Mouse (Mus musculus): ENCODE measurements around the gene Itgae.

Itgae gene

DNA sequence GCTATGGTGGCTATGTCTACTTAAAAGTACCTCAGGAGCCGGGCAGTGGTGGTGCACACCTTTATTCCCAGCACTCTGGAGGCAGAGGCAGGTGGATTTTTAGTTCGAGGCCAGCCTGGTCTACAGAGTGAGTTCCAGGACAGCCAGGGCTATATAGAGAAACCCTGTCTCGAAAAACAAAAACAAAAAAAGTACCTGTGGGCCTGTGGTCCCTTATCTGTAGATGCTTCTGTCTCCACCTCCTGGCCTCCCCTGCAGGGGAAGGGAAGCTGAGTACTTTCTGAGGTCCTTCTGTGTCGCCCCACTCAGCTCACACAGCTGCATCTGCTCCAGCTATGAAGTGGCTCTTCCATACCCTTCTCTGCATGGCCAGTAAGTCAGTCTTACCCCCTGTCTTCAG is at the start of gene Itgae:
TSS of gene Itgae (plus strand) at position 301 of the 400 bp plus-strand sequence.
- DNase-seq (ENCODE audit: low read depth, low spot score) = no peak

DNA sequence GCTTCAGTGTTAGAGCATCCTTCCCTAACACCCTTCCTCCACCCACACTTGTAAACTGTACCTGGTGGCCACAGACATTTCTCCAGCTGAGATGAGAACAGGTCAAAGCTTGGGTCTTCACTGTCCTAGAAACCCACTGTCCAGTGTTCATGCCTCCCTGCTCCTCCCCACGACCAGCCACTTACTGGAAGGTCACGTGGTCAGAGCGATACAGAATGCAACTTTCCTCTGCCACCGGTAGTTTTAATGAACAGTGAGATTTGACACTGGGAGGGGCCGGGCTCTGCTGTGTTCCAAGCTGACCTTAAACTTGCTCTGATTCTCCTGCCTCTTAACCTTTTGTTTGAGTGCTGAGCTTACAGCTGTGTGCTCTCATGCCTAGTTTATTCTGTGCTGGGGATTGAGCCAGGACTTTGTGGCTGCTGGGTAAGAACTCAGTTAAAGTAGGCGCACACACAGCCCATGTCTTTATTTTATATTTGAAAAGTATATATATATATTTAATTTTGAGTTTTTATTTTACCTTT is 46.1 kb upstream of the Itgae start:
- no peak for DNase-seq (ENCODE audit: low read depth, low spot score)

DNA sequence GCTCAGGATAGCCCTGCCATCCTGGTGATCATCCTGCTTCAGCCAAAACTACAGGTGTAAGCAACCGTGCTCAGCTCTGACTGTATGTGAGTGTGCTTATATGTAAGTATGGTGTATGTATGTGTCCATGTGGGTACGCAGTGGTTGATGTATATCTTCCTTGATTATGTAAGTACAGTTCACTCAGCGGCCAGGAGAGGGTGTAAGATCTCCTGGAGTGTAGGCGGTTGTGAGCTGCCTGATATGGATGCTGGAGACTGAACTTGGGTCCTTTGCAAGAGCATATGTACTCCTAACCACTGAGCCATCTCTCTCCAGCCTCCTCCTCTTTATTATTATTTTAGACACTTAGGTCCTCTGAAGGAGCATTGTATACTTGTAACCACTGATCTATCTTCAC is 45.6 kb upstream of the Itgae start:
- no peak for DNase-seq (ENCODE audit: low read depth, low spot score)

DNA sequence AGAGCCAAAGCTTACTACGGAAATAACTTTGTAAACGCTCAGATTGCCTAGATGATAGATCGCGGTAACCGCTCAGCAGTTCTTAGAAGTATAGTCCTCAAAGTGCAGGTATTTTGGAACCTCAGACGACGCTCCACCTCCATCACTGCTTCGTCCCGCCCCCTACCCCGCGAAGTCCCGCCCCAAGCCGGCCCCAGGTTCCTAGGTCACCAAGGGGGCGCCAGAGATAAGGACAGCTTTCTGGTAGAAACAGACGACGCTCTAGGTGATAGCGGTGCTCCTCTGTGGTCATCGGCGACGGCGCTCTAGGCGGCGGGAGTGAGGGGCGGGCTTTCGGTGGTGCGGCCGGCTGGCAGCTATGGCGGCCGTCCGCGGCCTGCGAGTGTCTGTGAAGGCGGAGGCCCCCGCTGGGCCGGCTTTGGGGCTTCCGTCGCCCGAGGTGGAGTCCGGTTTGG is 42.8 kb upstream of the Itgae start, which contains the start of gene Ncbp3:
TSS of gene Ncbp3 (plus strand) at position 242 of the 455 bp plus-strand sequence.
- peak; percentile 97 for DNase-seq (ENCODE audit: low read depth, low spot score)

DNA sequence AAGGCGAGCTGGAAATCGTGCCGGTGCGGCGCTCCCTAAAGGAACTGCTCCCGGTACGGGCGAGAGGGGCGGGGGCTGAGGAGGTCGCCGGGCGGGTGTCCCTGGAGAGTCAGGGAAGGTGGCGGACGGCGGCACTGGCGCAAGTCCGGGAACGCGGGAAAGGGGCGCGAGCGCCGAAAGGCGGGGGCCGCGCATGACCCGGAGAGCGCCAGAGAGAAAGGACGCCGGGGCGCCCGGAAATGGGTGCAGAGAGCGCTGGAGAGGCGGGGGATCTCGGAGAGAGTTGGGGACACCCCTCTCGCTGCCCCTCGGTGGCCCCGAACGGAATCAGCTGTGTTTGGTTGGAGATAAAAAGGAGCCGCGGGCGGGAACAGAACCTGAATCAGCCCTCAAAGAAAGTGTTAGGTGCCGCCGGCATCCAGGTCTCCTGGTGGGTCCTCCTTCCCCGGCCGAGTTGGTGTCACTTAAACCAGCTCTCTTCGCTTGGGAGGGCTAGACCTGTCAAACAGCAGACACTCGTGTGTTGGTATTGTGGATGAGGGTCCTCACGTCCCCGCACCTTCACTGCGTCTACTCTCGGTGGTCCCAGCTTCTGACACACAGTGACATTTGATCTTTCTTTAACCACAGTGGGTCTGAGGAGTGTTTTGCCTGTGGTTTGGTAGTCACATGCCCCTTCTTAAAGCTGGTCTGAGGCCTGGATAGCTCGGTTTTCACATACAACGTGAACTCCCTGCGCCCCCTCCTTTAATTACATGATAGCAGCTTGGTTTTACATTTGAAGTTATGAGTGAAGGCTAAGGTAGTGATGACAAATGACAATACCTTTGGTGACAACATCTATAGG is 42.1 kb upstream of the Itgae start:
- DNase-seq (ENCODE audit: low read depth, low spot score) = no peak

DNA sequence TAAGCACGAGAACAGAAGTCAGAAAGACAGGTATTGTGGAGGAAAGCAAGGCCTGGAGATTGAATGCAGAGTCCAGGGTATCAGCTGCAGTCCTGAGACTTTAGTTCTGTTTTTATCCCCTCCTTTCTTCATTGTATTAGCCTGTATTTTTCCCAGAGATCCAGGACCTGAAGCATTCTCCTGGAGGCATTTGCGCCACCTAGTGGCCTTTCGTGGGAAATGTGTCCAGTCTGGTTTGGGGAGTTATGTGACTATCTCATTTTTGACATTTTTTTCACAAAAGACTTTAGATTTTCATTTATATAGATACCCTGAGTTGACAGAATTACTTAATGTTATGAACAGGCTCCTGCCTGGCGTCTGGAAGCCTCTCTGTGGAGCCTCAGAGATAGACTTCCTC is 41.0 kb upstream of the Itgae start:
- DNase-seq (ENCODE audit: low read depth, low spot score) = no peak

DNA sequence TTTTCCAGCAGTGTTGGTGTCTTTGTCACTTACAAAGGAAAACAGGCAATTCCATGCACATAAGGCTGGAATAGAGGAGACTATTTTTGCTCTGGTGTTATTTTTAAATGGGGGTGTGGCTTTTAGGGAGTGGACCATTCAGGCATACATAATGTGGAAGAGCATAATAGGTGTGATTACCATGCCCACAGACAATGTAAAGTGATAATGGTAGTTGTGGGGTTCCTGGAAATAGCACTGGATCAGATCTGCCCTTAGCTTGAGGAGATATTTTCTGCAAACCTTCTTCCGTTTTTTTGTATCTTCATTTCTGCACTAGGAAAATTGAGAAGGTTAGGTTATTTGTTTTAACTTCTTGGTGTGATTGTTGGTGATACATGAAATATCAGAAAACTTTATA is 37.6 kb upstream of the Itgae start:
- DNase-seq (ENCODE audit: low read depth, low spot score) = no peak

DNA sequence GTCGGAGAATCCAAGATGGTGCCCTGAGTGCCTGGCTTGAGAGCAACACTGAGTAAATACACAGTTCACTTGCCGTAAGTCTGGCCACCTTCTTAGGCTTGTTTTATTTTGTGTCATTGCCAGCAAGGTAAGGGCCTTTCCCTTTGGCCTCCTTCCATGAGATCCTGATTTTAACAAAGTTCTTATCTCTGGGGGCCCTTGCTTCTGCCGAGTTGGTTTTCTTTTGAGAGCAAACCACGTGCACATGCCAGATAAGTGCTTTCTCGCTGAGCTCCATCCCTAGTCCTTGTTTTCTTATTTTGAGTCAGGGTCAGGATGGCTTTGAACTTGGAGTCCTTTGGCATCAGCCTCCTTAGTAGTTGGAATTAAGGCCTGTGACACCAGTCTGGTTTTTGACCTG is 32.7 kb upstream of the Itgae start:
- DNase-seq (ENCODE audit: low read depth, low spot score) = no peak

DNA sequence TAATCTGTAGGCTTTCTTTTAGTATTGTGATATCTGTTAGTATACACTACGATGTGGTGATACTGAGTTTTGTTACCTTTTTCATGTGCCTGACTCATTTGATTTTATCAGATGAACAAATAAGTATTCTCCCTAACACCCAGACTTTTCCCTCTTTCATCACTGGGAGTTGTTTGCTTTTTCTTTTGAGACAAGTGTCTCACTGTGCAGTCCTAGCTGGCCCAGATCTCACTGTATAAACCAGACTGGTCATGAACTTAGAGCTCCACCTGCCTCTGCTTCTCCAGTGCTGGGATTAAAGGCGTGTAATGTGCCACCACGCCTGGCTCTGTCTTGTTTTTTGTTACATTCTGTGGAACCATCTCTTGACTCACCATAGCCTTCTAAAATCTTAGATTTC is 30.8 kb upstream of the Itgae start:
- no peak for DNase-seq (ENCODE audit: low read depth, low spot score)

DNA sequence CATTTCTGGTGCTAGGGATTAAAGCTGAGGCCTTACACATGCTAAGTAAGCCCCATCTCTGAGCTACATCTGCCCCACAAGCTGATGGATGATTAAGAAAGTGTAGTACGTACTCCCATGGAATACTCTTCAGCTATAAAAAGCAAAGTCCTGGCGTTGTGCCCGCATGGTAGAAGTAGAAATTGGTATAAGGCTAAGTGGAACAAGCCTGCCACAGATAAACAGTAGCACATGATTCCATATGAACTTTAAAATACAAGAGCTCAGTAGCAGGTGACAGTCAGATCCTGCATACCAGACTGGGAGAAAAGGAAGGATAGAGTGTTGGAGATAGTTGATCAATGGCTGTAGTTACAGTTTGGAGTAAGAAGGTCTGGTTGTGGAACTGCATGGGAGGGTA is 29.0 kb upstream of the Itgae start:
- DNase-seq (ENCODE audit: low read depth, low spot score) = no peak

DNA sequence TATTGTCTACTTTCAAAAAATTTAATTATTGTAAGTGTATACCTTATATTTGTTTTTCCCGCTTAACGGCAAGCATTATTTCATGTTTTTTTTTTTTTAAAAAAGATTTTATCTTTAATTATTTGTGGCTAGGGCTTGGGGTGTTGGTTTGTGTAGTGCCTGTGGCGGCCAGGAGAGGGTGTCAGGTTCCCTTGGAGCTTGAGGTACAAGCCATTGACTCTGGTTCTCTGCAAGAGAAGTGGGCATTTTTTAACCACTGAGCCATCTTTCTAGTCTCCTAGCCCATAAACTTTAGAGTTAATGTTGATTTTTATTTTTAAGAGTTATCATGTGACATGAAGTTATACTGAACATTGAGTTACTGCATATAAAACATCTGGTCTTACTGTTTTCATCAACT is 18.5 kb upstream of the Itgae start:
- DNase-seq (ENCODE audit: low read depth, low spot score) = no peak

DNA sequence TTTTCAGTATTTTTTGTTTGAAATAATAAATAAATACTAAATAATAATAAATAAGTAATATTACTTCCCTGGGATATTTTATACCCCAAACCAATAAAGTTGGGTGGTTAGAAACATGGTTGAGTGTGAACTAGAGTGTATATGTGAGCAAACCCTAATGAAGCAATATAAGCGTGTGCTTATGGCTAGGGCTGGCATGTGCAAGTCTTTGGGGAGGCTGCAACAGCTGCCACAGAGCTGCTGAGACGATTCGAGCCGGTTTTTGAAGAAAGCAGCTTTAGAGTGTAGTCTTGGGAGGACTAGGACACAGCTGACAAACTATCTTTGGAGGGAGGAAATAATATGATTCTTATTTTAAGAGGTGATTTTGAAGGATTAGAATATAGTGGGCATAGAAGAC is 14.1 kb upstream of the Itgae start:
- no peak for DNase-seq (ENCODE audit: low read depth, low spot score)

DNA sequence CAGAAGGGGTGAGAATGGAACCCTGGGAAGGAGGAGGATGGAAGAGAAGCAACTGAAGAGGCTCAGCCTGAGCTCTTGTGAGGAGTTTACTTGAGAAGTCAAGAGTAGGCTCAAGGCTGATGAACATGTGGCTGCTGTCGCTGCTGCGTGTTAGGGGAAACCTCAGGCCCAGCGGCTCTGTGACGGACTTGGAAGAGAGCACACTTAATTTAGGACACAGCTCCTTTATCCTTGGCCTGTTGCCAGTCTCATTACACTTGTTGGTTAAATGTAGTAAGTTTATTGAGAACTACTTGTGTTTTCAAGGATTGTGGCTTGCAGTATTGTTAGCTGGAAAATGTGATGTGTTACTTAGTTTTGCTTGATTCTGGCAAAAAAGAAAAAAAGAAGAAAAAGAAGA is 13.7 kb upstream of the Itgae start:
- DNase-seq (ENCODE audit: low read depth, low spot score) = no peak

DNA sequence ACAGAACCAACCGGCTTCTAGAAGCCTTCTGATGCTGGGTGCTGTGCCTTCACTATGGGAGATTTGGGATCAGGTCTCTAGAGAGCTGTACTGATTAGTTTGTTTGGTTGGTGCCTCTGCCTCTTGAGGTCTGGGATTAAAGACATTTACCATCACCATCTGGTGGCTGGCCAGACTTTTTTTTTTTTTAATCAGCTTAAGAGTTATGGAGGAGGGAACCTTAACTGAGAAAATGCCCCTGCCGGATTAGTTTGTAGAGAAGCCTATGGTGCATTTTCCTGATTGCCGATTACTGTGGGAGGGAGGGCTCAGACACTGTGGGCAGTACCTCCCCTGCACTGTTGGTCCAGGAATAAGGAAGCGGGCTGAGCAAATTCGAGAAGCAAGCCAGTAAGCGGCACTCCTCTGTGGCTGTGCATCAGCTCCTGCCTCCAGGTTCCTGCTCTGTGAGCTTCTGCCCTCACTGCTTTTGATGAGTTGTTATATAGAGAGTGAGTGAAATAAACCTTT is 13.1 kb upstream of the Itgae start:
- no peak for DNase-seq (ENCODE audit: low read depth, low spot score)

DNA sequence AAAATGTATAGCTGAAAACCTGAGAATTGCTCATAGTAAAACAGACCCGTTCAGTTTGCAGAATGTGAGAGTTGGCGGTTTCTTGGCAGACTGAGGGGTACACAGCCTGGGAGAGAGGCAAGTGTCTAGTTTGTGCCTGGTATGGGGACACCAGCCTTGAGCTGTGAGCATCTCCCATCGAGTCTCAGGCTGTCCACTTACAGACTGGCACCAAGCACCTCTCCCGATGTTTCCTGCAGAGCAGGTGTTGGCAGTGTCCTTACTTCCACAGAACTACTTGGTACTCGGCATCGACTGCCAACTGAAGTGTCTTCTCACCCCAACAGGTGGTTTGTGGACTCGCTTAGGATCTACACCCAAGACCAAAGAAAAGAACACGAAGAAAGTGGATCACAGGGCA is 11.8 kb upstream of the Itgae start:
- DNase-seq (ENCODE audit: low read depth, low spot score) = no peak

DNA sequence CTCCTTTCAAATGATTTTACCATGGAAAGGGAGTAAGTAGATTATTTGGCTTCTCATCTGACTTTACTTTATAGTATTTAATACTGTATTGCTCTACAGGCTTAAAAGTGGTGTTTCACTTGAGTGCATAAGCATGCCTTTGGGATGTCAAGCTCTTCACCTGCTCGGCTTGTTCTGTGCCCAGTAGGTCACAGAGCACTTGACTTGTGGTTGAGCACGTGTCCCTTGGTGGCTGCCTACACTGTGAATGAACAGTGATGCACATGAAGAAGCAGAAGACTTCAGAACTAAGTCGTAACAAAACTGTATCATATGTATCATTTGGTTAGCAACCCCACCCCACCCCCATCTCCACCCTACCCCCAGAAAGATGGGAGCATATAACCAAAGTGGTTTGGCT is 10.1 kb upstream of the Itgae start:
- DNase-seq (ENCODE audit: low read depth, low spot score) = no peak

DNA sequence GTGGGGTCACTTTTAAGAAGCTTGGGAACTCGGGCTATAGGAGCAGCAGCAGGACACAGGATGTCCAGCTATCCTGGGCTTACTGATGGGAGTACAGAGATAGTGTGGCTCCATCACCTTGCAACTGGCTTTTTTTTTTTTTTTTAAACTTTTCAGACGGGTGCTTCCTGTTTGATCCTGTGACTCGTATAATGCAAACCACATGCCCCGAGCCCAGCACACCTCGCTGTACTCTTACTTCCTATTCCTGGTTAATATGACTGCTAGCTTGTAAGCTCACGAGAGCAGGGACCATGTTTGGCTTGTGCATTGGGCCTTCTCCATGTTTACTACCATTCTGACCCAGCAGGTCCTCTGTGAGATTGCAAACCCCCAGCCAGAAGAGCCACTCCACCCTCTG is 6.1 kb upstream of the Itgae start:
- no peak for DNase-seq (ENCODE audit: low read depth, low spot score)

DNA sequence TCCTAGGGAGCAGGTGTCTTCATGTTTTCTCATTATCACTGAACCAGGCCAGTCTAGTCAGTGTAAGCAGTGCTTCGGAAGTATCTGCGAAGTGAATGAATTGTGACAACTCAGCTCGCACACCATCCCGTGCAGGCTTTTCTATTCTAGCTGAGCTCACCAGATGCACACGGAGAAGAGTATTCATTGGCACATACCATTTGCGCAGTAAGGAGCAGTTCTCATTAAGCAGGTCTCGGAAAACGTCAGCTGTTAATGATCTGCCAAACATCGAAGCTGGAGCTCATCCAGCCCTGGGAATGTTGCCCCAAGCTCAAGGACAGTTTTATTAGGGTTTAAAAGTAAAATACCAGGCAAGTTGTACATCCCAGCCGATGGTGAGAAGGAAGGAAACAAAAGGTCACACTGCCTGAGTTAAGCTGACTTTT is 5.6 kb upstream of the Itgae start:
- no peak for DNase-seq (ENCODE audit: low read depth, low spot score)

DNA sequence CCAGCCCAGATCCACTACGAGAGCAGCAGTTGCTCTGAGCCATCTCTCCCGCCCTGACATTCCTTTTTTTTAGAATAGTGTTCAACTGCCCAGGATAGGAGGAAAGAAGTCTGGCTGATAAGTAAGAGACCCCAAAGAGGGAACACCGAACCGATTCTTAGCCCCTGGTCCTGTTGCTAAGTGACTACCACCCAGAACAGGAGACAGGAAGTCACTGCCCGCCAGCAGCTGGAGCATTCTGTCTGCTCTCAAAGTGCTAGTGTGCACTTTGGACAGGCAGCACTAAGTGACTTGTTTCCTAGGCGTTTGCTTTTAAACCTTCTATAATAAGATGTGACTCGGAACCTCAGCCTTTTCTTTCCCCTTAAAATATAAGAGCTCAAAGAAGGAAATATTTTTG is 5.0 kb upstream of the Itgae start:
- DNase-seq (ENCODE audit: low read depth, low spot score) = no peak

DNA sequence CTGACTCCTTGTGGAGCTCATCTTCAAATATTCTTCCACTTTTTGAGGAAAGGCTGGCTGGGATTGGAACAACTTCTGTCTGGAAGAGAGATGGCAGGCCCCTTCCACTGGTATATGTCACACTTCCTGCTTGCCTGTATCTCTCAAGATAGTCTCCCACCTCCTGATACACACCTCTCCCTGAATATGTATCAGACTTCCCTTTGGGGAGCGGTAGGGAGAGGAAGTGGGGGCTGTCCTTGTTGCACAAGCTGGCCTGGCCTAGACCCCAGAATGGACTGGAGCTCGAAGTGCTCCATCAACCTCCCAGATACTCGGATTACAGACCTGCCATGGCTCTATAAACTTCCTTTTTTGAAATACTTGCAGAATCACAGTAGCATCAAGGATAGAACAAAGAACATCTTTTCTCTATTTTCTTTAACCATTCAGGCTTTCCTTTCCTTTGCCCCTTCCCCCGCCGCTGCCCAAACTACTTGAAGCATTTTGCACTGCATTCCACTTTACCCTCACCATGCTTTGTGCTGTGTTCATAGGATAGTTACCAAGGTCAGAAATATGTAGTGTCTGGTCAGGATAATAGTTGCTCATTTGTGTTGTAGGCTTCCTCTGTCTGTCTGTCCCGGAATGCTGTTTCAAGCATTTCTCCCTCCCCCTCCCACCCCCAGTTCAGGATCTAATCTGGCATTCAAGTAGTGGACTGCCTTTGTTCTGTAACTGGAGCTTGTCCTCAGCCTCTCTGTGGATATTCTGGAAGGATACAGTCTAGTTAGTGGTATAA is 2.5 kb upstream of the Itgae start:
- DNase-seq (ENCODE audit: low read depth, low spot score) = no peak

DNA sequence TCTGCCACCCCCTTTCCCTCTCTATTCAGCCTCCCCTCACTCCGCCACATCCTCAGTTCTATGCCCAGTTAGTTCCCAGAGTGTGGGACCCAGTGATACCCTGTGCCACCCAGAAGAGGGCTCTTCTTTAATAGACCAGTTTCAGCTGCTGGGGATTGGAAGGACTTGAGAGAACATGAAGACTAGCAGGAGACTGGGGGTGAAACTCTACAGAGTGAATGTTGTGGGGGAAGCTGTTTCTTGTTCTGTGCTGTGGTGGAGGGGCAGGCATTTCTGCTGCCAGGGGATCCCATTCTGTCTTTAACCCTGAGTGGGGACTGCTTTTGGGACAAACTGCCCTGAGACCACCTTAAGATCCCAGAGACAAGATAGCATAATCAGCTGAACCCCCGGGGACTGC is 443 bp downstream of the Itgae start:
- DNase-seq (ENCODE audit: low read depth, low spot score) = no peak

DNA sequence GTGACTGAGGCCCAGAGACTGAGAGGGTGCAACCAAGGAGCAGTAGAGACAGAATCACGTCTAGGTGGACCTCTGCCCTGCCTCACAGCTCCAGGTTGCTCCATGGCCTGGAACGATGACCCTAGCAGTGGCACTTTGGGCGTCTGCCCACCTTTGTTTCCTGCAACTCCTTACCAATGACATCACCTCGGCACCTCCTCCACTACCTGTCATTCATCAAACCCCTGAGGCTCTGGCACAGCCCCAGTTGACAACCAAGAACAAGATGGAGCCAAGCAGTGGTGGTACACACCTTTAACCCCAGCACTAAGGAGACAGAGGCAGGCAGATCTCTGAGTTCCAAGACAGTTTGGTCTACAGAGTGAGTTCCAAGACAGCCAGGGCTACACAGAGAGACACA is 1.7 kb downstream of the Itgae start:
- DNase-seq (ENCODE audit: low read depth, low spot score) = no peak
